Mouse (Mus musculus) olfactory bulb, adult 2 months (tissue): ENCODE results near the gene Impg1.

Experiments
- CTCF ChIP-seq: fragments of 200-500 bp; IDR thresholded peaks from 2 replicates; pipeline ENCODE4 v1.5.1; 2012; ENCODE audit warnings: low read depth, mild to moderate bottlenecking, low read length, moderate library complexity; ENCODE audit not compliant: insufficient read depth
- POLR2A ChIP-seq: fragments of 200-500 bp; IDR thresholded peaks from 2 replicates; pipeline ENCODE4 v1.6.1; 2012; ENCODE audit warnings: mild to moderate bottlenecking, low read depth, low read length, moderate library complexity; ENCODE audit not compliant: insufficient read depth

- no peak for TF ChIP-seq CTCF
- TF ChIP-seq POLR2A: no peak
Observed at GRCm38 (mm10) chr9:80313610-80314009, 151.7 kb downstream of the Impg1 start.
